Mouse (Mus musculus) limb, embryonic 10.5 days (tissue): ENCODE measurements around the gene Slc25a31. TPM values are rescaled to one million over a fixed set of nuclear protein-coding genes. Genes with fewer than 3 reads are reported as not detected.
A peak's percentile ranks its signal among the peaks of the same experiment; 100 is the strongest.

ENCODE experiments used
- DNase-seq: peaks from one replicate; pipeline ENCODE4 v3.0.0-alpha.2; 2017; ENCODE audit warnings: low spot score
- H3K27ac ChIP-seq: fragments of 300-500 bp; sonication (generic); 2 replicates; pipeline ENCODE4 v1.5.1; 2016; ENCODE audit warnings: mild to moderate bottlenecking
- H3K27me3 ChIP-seq: fragments of 300-500 bp; sonication (generic); 2 replicates; pipeline ENCODE4 v1.6.1; 2016; ENCODE audit warnings: low read depth, mild to moderate bottlenecking; ENCODE audit not compliant: poor library complexity, severe bottlenecking
- H3K36me3 ChIP-seq: fragments of 300-500 bp; sonication (generic); 2 replicates; pipeline ENCODE4 v1.6.1; 2016; ENCODE audit warnings: mild to moderate bottlenecking, moderate library complexity
- H3K4me1 ChIP-seq: fragments of 300-500 bp; sonication (generic); 2 replicates; pipeline ENCODE4 v1.6.1; 2016
- H3K4me3 ChIP-seq: fragments of 300-500 bp; sonication (generic); 2 replicates; pipeline ENCODE4 v1.5.1; 2016; ENCODE audit warnings: mild to moderate bottlenecking, moderate library complexity
- H3K9me3 ChIP-seq: fragments of 300-500 bp; sonication (generic); replicated peaks from 2 replicates; pipeline ENCODE4 v1.6.1; 2016; ENCODE audit warnings: mild to moderate bottlenecking
- WGBS: fragments of 180-500 bp; shearing (Covaris S2); methylation state at CpG from one replicate; pipeline ENCODE4 v1.1.7; 2016; 5-methylcytosine and 5-hydroxymethylcytosine counted together
- polyA plus RNA-seq: library from polyadenylated mRNA; unstranded; fragments of >200 nt; fragmentation: Nextera tagmentation; extraction: Ambion mirVana; gene quantifications from 2 replicates; pipeline ENCODE4 v1.2.1, GENCODE M21; 2016

Gene Slc25a31
- polyA plus RNA-seq, result 0.26 and 0.34 TPM in 2 replicates

DNA sequence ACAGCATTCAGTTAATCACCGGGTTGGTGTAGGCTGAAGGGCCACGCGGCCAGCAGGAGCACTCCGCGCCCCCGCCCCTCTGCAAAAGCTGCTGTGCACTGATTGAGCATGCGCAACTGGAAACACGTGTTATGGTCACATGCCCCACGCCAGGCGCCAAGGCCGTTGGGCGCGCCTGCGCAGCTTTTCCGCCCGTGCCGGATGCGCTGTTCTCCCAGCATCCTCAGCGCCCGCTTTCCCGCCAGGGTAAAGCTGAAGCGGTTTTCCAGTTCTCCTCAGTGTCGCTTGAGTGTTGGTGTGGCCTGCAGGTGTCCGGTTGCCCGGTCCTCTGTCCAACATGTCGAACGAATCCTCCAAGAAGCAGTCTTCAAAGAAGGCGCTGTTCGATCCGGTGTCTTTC lies at the start of gene Slc25a31:
Gene Slc25a31, plus strand, starts transcription at position 201 of the 400 bp plus-strand sequence.
- no peaks in the 10 kb centered on the region for H3K27me3 ChIP-seq
- H3K36me3 ChIP-seq, result 0 out of 2 replicates have a peak, but pooled peaks cover 3% of the 10 kb centered on the region
- no peak within 1 kb of the TSS for H3K27ac ChIP-seq
- H3K9me3 ChIP-seq, result no peaks in the 10 kb centered on the region
- no peak for DNase-seq
- no peak within 1 kb of the TSS for H3K4me3 ChIP-seq
- 88% methylated on average over 30 of the region's 30 CpGs for WGBS
- no peaks in the 10 kb centered on the region for H3K4me1 ChIP-seq

DNA sequence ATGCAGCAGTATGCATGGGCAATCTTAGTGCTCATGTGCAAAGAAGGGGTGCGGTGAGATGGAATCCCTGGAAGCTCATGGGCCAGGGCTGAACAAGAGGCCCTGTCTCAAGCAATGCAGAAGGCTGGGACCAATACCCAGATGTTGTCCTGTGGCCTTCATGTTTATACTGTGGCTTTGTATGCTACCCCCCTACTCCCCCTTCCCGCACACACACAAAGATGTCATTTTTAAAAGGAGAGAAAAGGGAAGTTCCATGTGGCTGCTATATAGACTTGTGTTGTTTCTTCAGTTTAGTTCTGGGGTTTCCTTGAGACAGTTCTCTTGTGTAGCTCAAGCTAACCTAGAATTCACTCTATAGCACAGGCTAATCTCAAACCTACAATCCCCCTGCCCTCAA lies 48.4 kb upstream of the Slc25a31 start:
- no peak overlapping the region for H3K27ac ChIP-seq
- H3K4me1 ChIP-seq, result no peaks in the 10 kb centered on the region
- DNase-seq, result no peak
- 89% methylated on average over 2 of the region's 2 CpGs for WGBS
- no peaks in the 10 kb centered on the region for H3K9me3 ChIP-seq
- H3K27me3 ChIP-seq, result no peaks in the 10 kb centered on the region
- peaks cover 33% of the 10 kb centered on the region for H3K36me3 ChIP-seq
- H3K4me3 ChIP-seq, result no peak overlapping the region

DNA sequence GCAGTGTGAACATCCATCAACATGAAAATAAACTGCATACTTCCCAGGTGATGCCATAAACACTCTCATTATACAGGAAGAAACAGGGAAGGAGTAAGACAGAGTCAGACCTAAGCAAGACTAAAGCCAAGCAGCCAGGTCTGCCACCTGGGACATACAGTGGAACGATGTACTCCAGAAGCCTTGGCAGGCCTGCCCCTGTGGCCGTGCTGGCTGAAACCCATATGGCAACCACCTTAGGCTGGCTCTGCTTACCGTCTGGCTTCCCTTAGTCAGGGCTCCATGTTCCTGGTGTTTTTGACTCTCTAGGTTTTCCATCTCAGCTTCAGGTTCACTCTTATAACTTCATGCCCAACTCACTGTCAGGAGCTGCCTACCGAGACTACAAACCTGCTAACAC lies 42.5 kb upstream of the Slc25a31 start:
- WGBS, result 87% methylated on average over 4 of the region's 4 CpGs
- H3K27ac ChIP-seq, result 0 out of 2 replicates have a peak overlapping the region, but pooled peaks have one; percentile 15
- DNase-seq, result no peak
- H3K27me3 ChIP-seq, result no peaks in the 10 kb centered on the region
- H3K4me1 ChIP-seq, result peaks cover 19% of the 10 kb centered on the region
- peaks cover 30% of the 10 kb centered on the region for H3K36me3 ChIP-seq
- H3K4me3 ChIP-seq, result no peak overlapping the region
- no peaks in the 10 kb centered on the region for H3K9me3 ChIP-seq

DNA sequence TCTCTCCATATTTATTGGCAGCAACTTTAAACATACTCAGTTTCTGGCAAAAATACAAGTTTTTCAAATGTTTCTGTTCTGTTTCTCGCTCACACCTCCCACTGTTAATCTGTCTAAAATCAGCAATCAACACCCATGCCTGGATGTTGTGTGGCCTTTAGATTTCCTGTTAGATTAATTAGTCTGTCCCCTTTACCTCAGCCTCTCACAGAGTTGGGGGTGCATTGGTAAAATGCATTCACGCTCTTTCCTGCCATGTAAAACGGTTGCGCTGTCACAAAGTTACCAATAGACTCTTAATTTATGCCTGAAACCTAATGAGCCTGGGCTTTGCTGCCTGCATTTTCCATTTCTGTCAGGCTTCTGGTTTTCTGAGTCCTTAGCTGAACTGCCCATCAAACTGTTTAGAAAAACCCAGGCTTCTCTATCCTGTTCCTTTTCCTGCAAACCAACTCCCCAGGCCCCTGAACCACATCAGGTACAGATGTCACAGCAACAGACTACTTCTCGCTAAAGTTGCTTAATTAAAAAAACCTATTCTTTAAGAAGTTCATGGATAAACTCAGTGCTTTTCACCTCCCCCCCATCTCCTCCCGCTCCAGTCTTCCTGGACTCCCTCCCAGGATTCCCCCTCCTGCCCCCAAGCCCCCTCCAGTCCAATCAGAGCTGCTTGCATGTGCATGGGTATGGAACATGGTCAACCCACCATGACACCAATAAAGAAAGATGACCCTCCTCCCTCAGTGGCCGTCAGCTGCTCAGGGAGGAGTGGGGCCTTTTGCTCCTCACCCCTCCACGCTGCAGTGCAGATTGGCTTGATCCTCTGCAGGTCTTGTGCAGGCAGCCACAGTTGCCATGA lies 41.6 kb upstream of the Slc25a31 start:
- DNase-seq, result no peak
- H3K4me1 ChIP-seq, result peaks cover 19% of the 10 kb centered on the region
- WGBS, result 69% methylated on average over 8 of the region's 8 CpGs
- H3K4me3 ChIP-seq, result no peak overlapping the region
- no peaks in the 10 kb centered on the region for H3K27me3 ChIP-seq
- peaks cover 28% of the 10 kb centered on the region for H3K36me3 ChIP-seq
- H3K9me3 ChIP-seq, result no peaks in the 10 kb centered on the region
- H3K27ac ChIP-seq, result 0 out of 2 replicates have a peak overlapping the region, but pooled peaks have one; percentile 43

DNA sequence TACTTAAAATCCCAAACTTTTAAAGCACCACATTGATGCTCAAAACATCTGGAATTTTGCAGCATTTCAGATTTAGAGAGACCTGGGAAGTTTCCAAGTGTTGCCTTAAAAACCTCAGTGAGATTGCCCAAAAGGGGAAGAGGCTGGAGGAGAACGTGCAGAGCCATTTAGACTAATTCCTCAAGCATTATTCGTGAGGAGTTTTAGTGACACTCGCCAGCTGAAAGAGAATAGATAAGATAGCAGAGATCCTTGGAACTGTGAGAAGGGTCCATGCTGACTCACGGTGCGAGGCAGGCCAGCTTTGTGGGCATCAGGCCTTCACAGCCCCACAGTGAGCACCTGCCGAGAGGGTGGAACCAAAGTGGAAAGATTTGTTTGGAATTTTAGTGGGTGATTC lies 39.8 kb upstream of the Slc25a31 start:
- no peaks in the 10 kb centered on the region for H3K27me3 ChIP-seq
- DNase-seq, result no peak
- no peak overlapping the region for H3K4me3 ChIP-seq
- no peak overlapping the region for H3K27ac ChIP-seq
- 74% methylated on average over 6 of the region's 6 CpGs for WGBS
- H3K9me3 ChIP-seq, result no peaks in the 10 kb centered on the region
- peaks cover 25% of the 10 kb centered on the region for H3K4me1 ChIP-seq
- peaks cover 18% of the 10 kb centered on the region for H3K36me3 ChIP-seq

DNA sequence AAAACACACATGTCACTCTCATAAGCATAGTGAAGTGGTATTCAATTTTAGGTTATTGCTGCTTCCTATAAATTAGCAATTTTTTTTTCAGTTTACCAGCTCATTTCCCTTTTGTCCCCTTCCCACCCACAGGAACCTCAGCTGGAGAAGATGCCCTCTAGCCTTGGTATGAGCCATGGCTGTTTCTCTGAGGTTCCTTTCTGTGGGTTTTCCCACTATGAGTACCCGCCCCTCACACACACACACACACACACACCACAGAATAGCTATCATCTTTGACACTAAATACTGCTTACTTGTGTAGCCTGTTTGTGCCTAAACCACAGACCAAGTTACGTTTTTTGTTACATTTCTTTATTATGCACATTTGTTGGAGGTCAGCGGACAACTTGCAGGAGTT lies 39.3 kb upstream of the Slc25a31 start:
- Histone ChIP-seq H3K36me3 (peaks cover 14% of the 10 kb centered on the region), H3K9me3 (no peaks in the 10 kb centered on the region), H3K4me1 (peaks cover 28% of the 10 kb centered on the region), H3K4me3 (no peak overlapping the region), H3K27ac (no peak overlapping the region), H3K27me3 (no peaks in the 10 kb centered on the region)
- DNase-seq, result no peak
- WGBS, result 95% methylated on average over 3 of the region's 3 CpGs

DNA sequence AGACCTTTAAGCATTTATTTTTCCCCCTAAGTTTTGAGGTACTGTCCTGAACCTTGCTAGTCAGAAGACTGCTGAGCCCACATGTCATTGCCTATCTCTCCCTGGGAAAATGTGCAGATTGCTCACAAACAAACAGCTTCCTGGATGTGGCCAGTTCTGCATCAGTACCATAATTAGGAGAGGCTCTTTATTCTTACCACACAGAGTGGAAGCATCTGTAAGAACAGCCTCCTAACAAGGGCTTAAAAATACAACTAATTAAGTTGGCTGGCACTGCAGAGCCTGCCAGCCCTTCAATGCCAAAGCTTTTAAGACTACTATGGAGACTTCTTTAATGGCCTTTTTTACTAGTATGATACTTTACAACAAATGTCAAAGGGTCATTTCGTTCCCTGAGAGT lies 35.1 kb upstream of the Slc25a31 start:
- no peak overlapping the region for H3K27ac ChIP-seq
- H3K27me3 ChIP-seq, result no peaks in the 10 kb centered on the region
- no peaks in the 10 kb centered on the region for H3K9me3 ChIP-seq
- peaks cover 19% of the 10 kb centered on the region for H3K4me1 ChIP-seq
- DNase-seq, result no peak
- WGBS, result 52% methylated on average over 1 of the region's 1 CpGs
- no peak overlapping the region for H3K4me3 ChIP-seq
- no peaks in the 10 kb centered on the region; the same call in 1 of the 2 replicates for H3K36me3 ChIP-seq

DNA sequence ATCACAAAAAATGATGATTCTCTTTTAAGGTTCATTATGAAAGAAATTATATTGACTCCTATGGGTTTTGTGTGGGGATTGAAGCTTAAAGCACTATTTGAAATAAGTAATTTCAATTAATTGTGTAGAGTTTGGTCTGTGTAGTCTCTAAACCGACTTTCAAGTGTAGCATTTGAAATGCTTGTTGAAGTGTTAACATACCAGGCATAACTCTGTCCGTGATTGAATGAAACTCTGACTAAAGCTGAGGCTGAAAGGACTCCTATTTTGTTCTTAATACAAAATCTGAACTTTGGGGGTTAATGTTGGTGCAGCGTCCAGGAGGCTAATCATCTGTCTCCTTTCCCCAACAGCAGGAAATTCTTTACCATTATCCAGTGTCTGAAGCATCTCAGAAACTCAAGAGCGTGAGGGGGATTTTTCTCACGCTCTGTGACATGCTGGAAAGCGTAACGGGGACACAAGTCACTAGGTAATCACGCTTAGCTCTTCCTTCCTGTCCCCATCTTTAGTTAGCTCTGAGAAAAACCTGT lies 33.7 kb upstream of the Slc25a31 start:
- Histone ChIP-seq H3K27ac (no peak overlapping the region), H3K4me1 (peaks cover 19% of the 10 kb centered on the region), H3K4me3 (no peak overlapping the region), H3K36me3 (no peaks in the 10 kb centered on the region; the same call in 1 of the 2 replicates), H3K9me3 (no peaks in the 10 kb centered on the region), H3K27me3 (no peaks in the 10 kb centered on the region)
- no peak for DNase-seq
- 58% methylated on average over 8 of the region's 8 CpGs for WGBS

DNA sequence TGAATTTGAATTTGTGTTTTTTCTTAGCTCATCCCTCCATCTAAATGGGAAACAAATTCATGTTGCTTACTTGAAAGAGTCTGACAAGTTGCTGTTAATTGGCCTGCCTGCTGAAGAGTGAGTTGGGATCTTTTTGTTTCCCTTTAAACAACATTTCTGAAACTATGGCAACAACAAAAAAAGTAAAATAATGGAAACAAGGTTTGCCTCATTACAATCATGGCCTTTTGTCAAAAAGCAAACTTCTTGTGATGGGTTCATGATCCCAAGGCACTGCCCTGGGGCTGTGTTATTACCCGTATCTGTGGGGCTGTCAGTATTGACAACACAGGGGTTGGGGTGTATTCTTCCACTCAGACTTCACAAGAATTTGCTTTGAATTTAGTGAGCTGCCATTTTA lies 29.8 kb upstream of the Slc25a31 start:
- Histone ChIP-seq H3K36me3 (peaks cover 10% of the 10 kb centered on the region; the same call in 1 of the 2 replicates), H3K4me1 (peaks cover 13% of the 10 kb centered on the region), H3K27ac (no peak overlapping the region), H3K27me3 (no peaks in the 10 kb centered on the region), H3K9me3 (no peaks in the 10 kb centered on the region), H3K4me3 (no peak overlapping the region)
- 63% methylated on average over 1 of the region's 1 CpGs for WGBS
- no peak for DNase-seq

DNA sequence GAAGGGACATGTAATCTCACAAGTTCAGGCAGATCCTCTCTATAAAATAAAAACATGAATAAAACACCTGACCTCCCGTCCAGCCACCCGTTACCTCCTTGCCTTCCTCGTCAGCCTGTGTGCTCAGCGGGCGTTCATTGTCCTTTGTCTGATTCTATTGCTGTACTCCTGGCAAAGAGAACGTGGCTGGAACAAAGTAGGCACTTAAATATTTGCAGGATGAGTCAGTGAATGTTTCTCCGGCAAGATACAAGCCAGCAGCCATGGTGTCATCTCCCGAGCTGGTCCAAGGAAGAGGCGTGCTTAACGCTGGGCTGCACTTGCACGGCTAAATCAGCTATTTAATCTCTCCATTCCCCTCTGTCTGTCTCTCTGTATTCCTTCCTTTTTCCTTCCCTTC lies 26.3 kb upstream of the Slc25a31 start:
- H3K4me1 ChIP-seq, result peaks cover 17% of the 10 kb centered on the region
- no peak overlapping the region for H3K27ac ChIP-seq

DNA sequence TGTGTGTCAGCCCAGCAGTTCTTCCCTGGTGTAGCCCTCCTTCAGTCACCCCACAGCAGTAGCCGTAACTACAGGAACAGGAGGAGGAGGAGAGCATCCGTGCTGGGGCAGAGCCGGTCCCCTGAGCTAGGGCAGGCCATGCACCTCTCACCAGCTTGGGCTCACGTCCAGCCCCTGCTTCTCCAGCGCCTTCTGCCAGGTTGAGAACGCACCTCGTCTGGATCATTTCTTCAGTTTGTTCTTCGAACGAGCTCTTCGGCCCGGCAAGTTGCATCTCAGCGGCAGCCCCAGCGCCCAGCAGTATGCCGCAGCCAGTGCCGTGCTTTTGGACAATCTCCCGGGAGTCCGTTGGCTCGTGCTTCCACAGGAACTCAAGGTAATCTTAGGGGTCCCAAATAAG lies 25.5 kb upstream of the Slc25a31 start:
- no peak for DNase-seq
- Histone ChIP-seq H3K4me1 (peaks cover 17% of the 10 kb centered on the region), H3K9me3 (no peaks in the 10 kb centered on the region), H3K27ac (no peak overlapping the region), H3K4me3 (no peak overlapping the region), H3K27me3 (no peaks in the 10 kb centered on the region), H3K36me3 (peaks cover 10% of the 10 kb centered on the region; the same call in 1 of the 2 replicates)
- WGBS, result 93% methylated on average over 18 of the region's 18 CpGs

More for the DNA sequence above, 26.3 kb upstream of the Slc25a31 start:
- Histone ChIP-seq H3K9me3 (no peaks in the 10 kb centered on the region), H3K4me3 (no peak overlapping the region), H3K27me3 (no peaks in the 10 kb centered on the region), H3K36me3 (peaks cover 10% of the 10 kb centered on the region; the same call in 1 of the 2 replicates)
- 89% methylated on average over 11 of the region's 11 CpGs for WGBS
- DNase-seq, result no peak

DNA sequence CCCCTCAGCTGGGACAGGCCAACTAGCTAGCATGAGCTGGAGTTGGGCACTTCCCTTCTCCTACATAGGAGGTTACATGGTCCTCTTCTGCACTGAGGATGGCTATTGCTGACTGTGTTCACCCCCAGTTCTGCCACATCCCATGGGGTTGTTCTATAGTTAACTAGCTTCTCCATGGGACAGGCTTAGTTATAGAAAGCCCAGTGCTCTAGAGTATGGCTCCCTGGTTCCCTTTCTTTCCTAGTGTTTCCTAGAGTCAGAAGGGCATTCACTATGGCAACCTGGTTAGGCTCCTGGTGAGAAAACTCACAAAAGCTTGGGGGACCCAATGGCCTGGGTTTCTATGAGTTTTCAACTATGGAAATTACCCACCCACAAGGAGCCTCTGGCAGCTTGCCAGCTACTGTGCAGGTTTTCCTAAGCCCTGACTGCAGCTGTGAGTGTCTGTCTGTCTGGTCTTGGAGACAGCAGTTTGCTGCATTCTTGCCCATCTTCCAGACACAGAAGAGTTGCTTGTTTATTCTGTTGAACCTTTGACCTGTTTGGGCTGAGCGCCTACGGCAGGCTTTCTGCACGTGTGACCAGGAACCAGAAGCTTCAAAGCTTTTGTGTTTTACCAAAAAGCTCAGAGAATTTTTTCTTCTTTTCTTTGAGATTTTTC lies 22.7 kb upstream of the Slc25a31 start:
- H3K36me3 ChIP-seq, result peaks cover 6% of the 10 kb centered on the region; the same call in 1 of the 2 replicates
- 21% methylated on average over 3 of the region's 3 CpGs for whole genome bisulfite sequencing
- peaks cover 17% of the 10 kb centered on the region for H3K4me1 ChIP-seq
- peak overlapping the region; percentile 37 for H3K27ac ChIP-seq
- H3K9me3 ChIP-seq, result no peaks in the 10 kb centered on the region
- no peaks in the 10 kb centered on the region for H3K27me3 ChIP-seq
- no peak for DNase-seq
- H3K4me3 ChIP-seq, result no peak overlapping the region

DNA sequence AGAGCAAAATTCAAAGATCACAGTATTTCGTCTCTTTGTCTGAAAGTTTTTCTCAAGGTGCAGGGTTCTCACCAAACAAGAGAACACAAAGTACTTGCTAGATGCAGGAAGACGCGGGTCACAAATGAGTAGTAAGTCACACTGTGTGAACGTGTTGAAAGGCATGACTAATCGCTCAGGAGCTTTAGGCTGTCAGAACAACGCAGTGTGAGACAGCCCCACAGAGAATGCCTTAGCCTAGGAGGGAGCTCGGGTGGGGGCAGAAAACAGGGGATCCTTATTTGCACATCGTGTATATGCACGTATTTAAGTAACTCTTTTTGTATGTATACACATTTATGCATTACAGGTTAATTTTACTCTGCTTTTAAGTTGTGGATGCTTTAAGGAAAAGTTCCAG lies 21.8 kb upstream of the Slc25a31 start:
- H3K36me3 ChIP-seq, result peaks cover 6% of the 10 kb centered on the region; the same call in 1 of the 2 replicates
- no peak overlapping the region for H3K4me3 ChIP-seq
- 61% methylated on average over 9 of the region's 9 CpGs for WGBS
- peaks cover 17% of the 10 kb centered on the region for H3K4me1 ChIP-seq
- no peak for DNase-seq
- no peaks in the 10 kb centered on the region for H3K27me3 ChIP-seq
- no peak overlapping the region for H3K27ac ChIP-seq
- H3K9me3 ChIP-seq, result no peaks in the 10 kb centered on the region
